Comparison of ENCODE assay signal across 7 mouse cellular contexts in genomic region chr4:122960321-122961099, GRCm38 (mm10). TPM values are rescaled to one million over a fixed set of nuclear protein-coding genes. Genes with fewer than 3 reads are reported as not detected.
DNase-seq lines count a peak whose midpoint lies in the region; ATAC-seq and TF ChIP-seq lines count a peak whose summit lies in the region.

No protein-coding gene starts in this region.

- no peak for TF ChIP-seq POLR2A in spleen, adult 2 months (IDR thresholded peaks at IDR 0.05; ENCODE audit: low read depth, low read length)

- no peak overlapping the region for H3K27ac ChIP-seq in spleen, adult 2 months (ENCODE audit: insufficient read depth, low read length)
- H3K27ac ChIP-seq in hindbrain, embryonic 12.5 days: peak overlapping the region; percentile 30; the same call in 1 of the 2 replicates
- H3K27ac ChIP-seq in stomach, embryonic 14.5 days (ENCODE audit: low read length): no peak overlapping the region

- H3K4me2 ChIP-seq in hindbrain, embryonic 12.5 days (replicated peaks): peak overlapping the region; percentile 99
- H3K4me2 ChIP-seq in stomach, embryonic 14.5 days (replicated peaks; ENCODE audit: low read depth, low read length): peak overlapping the region; percentile 99

- no peaks in the 10 kb centered on the region for H3K36me3 ChIP-seq in spleen, adult 2 months (ENCODE audit: control insufficient read depth, insufficient read depth, low read length)
- H3K36me3 ChIP-seq in hindbrain, embryonic 12.5 days: peaks cover 3% of the 10 kb centered on the region
- no peaks in the 10 kb centered on the region for H3K36me3 ChIP-seq in stomach, embryonic 14.5 days (ENCODE audit: control insufficient read depth, insufficient read depth, low read length)

- peak overlapping the region; percentile 79 for H3K9ac ChIP-seq in hindbrain, embryonic 12.5 days
- peak overlapping the region; percentile 38 for H3K9ac ChIP-seq in stomach, embryonic 14.5 days (replicated peaks; ENCODE audit: low read depth, low read length)

- 2% methylated on average over 43 of the region's 43 CpGs for WGBS in spleen, adult 2 months
- WGBS in hindbrain, embryonic 12.5 days: under 1% methylated on average over 43 of the region's 43 CpGs
- under 1% methylated on average over 43 of the region's 43 CpGs for WGBS in stomach, embryonic 14.5 days

- DNase-seq in spleen, adult 2 months (ENCODE audit: low read depth in 1 of 2, low spot score in 2 of 2): no peak
- DNase-seq in spleen, postnatal 36 days (ENCODE audit: low spot score in 2 of 2): no peak
- peak; percentile 70 for DNase-seq in embryo, embryonic 10 days (ENCODE audit: low spot score)
- DNase-seq in lung, postnatal 36 days: peak; percentile 51
- DNase-seq in urinary bladder, postnatal 14 days (ENCODE audit: low spot score): no peak

- peaks cover 14% of the 10 kb centered on the region; the same call in 1 of the 2 replicates for H3K4me1 ChIP-seq in spleen, adult 2 months (ENCODE audit: control insufficient read depth, insufficient read depth, insufficient read length)
- peaks cover 46% of the 10 kb centered on the region for H3K4me1 ChIP-seq in hindbrain, embryonic 12.5 days
- H3K4me1 ChIP-seq in stomach, embryonic 14.5 days (ENCODE audit: control insufficient read depth, insufficient read depth, low read length): peaks cover 9% of the 10 kb centered on the region

- peak; percentile 51 for ATAC-seq in hindbrain, embryonic 12.5 days (ENCODE audit: low FRiP score)
- ATAC-seq in stomach, embryonic 14.5 days (ENCODE audit: insufficient number of reproducible peaks, insufficient read depth, low FRiP score, low read depth): peak; percentile 16; the same call in 1 of the 2 replicates

- H3K4me3 ChIP-seq in spleen, adult 2 months (ENCODE audit: extremely low read depth, insufficient read depth, insufficient read length): peak overlapping the region; percentile 47
- peak overlapping the region; percentile 67 for H3K4me3 ChIP-seq in hindbrain, embryonic 12.5 days
- peak overlapping the region; percentile 57 for H3K4me3 ChIP-seq in stomach, embryonic 14.5 days (ENCODE audit: low read depth, low read length)

- TF ChIP-seq CTCF in spleen, adult 2 months (IDR thresholded peaks at IDR 0.05; ENCODE audit: extremely low read depth, insufficient read depth, insufficient read length, insufficient replicate concordance): no peak

- H3K9me3 ChIP-seq in hindbrain, embryonic 12.5 days (replicated peaks): no peaks in the 10 kb centered on the region
- H3K9me3 ChIP-seq in stomach, embryonic 14.5 days (ENCODE audit: control insufficient read depth, low read depth, low read length): no peaks in the 10 kb centered on the region

- H3K27me3 ChIP-seq in spleen, adult 2 months (ENCODE audit: control insufficient read depth, insufficient read depth, low read length): peaks cover 8% of the 10 kb centered on the region; the same call in 1 of the 2 replicates
- no peaks in the 10 kb centered on the region for H3K27me3 ChIP-seq in hindbrain, embryonic 12.5 days
- H3K27me3 ChIP-seq in stomach, embryonic 14.5 days (ENCODE audit: control insufficient read depth, insufficient read depth, low read length): no peaks in the 10 kb centered on the region

RNA-seq across cellular contexts. Expression of gene Mfsd2a, which starts 0.5 kb away (rescaled TPM):
- polyA plus RNA-seq in spleen, adult 2 months (2012; rRNA removed): 0.82 and 1.3 TPM in 2 replicates
- polyA plus RNA-seq in hindbrain, embryonic 12.5 days (2016; fragmentation: Nextera tagmentation; extraction: Ambion mirVana): 28.5 and 28.7 TPM in 2 replicates
- polyA plus RNA-seq in stomach, embryonic 14.5 days (2014; fragmentation: Nextera tagmentation; extraction: Ambion mirVana): 1.8 and 2.5 TPM in 2 replicates

RNA-seq across cellular contexts. Expression of gene Mycl, which starts 34.9 kb away (rescaled TPM):
- polyA plus RNA-seq in spleen, adult 2 months (2012; rRNA removed): 7.3 and 7.6 TPM in 2 replicates
- 103 and 105 TPM in 2 replicates for polyA plus RNA-seq in hindbrain, embryonic 12.5 days (2016; fragmentation: Nextera tagmentation; extraction: Ambion mirVana)
- polyA plus RNA-seq in stomach, embryonic 14.5 days (2014; fragmentation: Nextera tagmentation; extraction: Ambion mirVana): 26.9 and 30.4 TPM in 2 replicates

RNA-seq across cellular contexts. Expression of gene Trit1, which starts 55.9 kb away (rescaled TPM):
- polyA plus RNA-seq in spleen, adult 2 months (2012; rRNA removed): 5.0 and 6.5 TPM in 2 replicates
- polyA plus RNA-seq in hindbrain, embryonic 12.5 days (2016; fragmentation: Nextera tagmentation; extraction: Ambion mirVana): 23.3 and 26.7 TPM in 2 replicates
- 19.2 and 24.4 TPM in 2 replicates for polyA plus RNA-seq in stomach, embryonic 14.5 days (2014; fragmentation: Nextera tagmentation; extraction: Ambion mirVana)

Comparison
In these comparisons a context has a peak if more than half of its experiments do, and no peak if none do; other contexts are left out.
1. DNase-seq: peak in embryo, embryonic 10 days (single experiment) and lung, postnatal 36 days (single experiment); none in spleen, adult 2 months (0 of 2), spleen, postnatal 36 days (0 of 2) and urinary bladder, postnatal 14 days (single experiment).
2. Peak in every context shown above with its lines, with median percentiles within 50 percentile points of each other: H3K4me3 ChIP-seq.